Mouse (Mus musculus) brown adipose tissue, adult 24 weeks (tissue): ENCODE measurements around the gene Stk32c. TPM values are rescaled to one million over a fixed set of nuclear protein-coding genes. Genes with fewer than 3 reads are reported as not detected.

Experiments used
- H3K27ac ChIP-seq: fragments of 200-500 bp; replicated peaks from 2 replicates; pipeline ENCODE4 v1.5.1; 2012; ENCODE audit warnings: low read depth, mild to moderate bottlenecking, low read length
- H3K4me1 ChIP-seq: fragments of 200-500 bp; 2 replicates; pipeline ENCODE4 v1.6.1; 2012; ENCODE audit warnings: low read length, mixed read lengths; ENCODE audit not compliant: control insufficient read depth, insufficient read depth, insufficient read length
- H3K4me3 ChIP-seq: fragments of 200-500 bp; 2 replicates; pipeline ENCODE4 v1.5.1; 2012; ENCODE audit warnings: low read depth, mild to moderate bottlenecking, low read length, moderate library complexity; ENCODE audit not compliant: insufficient read depth
- polyA plus RNA-seq: library from polyadenylated mRNA; stranded (reverse); fragments of >200 nt; gene quantifications from 2 replicates; pipeline ENCODE4 v1.2.4, GENCODE M21; 2012; ENCODE audit not compliant: missing spikeins, insufficient read depth, insufficient read length

Gene Stk32c
- polyA plus RNA-seq, 1 experiment, result not detected

- H3K27ac ChIP-seq, result no peak overlapping the region
- no peak overlapping the region for H3K4me3 ChIP-seq
- peaks cover 4% of the 10 kb centered on the region; the same call in 1 of the 2 replicates for H3K4me1 ChIP-seq
These were observed 56.6 kb downstream of the Stk32c start for GRCm38 (mm10) chr7:139156341-139157058.

GRCm38 (mm10) chr7:139152927-139153326 is 60.2 kb downstream of the Stk32c start:
- Histone ChIP-seq H3K4me1 (peaks cover 4% of the 10 kb centered on the region; the same call in 1 of the 2 replicates), H3K4me3 (no peak overlapping the region), H3K27ac (no peak overlapping the region)

- Histone ChIP-seq H3K4me3 (no peak overlapping the region), H3K4me1 (peaks cover 20% of the 10 kb centered on the region), H3K27ac (no peak overlapping the region)
These were observed 62.0 kb downstream of the Stk32c start for GRCm38 (mm10) chr7:139151116-139151515.

DNA sequence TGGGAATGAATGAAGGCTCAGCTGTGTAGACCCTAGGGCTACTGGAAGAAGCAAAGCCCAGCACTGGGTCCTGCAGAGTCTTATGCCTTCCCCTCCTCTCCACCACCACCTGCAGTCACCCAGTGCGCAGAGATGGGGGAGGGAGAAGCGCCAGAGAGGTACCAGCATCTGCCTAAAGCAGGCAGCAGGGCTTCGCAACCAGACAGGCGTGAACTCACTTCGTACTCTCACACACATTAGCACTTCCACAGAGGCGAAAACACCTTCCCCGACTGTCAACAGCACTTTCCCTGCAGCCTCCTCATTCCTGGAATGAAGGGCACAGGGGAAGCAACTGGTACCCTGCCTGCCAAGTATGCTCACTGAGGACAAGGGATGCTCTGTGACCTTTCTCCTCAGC is 63.7 kb downstream of the Stk32c start:
- H3K27ac ChIP-seq, result no peak overlapping the region
- H3K4me1 ChIP-seq, result peaks cover 27% of the 10 kb centered on the region
- no peak overlapping the region for H3K4me3 ChIP-seq

- peaks cover 23% of the 10 kb centered on the region for H3K4me1 ChIP-seq
- H3K4me3 ChIP-seq, result no peak overlapping the region
- no peak overlapping the region for H3K27ac ChIP-seq
These were observed 65.7 kb downstream of the Stk32c start for GRCm38 (mm10) chr7:139147360-139147759.

DNA sequence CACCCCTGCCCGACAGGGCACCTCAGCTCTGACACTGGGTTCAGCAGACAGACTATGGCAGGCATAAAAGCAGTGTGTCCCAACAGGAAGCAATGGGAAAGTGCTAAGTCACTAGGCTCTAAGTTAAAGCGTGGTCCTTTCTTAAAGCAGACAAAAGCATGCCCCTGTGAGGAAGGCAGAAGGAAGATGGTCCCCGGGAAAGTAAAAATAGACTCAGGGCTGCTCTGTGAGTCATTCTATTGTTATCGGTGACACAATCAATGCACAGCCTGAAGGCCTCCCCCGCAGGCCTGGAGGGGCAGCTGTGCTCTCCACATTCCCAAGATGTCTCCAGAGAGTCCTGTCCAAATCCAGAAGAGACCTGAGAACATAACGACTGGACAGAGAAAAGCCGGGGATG is 67.2 kb downstream of the Stk32c start:
- peaks cover 23% of the 10 kb centered on the region for H3K4me1 ChIP-seq
- H3K27ac ChIP-seq, result no peak overlapping the region
- H3K4me3 ChIP-seq, result no peak overlapping the region

GRCm38 (mm10) chr7:139143785-139144184 is 69.3 kb downstream of the Stk32c start:
- H3K4me1 ChIP-seq, result peaks cover 23% of the 10 kb centered on the region
- H3K4me3 ChIP-seq, result no peak overlapping the region
- no peak overlapping the region for H3K27ac ChIP-seq

DNA sequence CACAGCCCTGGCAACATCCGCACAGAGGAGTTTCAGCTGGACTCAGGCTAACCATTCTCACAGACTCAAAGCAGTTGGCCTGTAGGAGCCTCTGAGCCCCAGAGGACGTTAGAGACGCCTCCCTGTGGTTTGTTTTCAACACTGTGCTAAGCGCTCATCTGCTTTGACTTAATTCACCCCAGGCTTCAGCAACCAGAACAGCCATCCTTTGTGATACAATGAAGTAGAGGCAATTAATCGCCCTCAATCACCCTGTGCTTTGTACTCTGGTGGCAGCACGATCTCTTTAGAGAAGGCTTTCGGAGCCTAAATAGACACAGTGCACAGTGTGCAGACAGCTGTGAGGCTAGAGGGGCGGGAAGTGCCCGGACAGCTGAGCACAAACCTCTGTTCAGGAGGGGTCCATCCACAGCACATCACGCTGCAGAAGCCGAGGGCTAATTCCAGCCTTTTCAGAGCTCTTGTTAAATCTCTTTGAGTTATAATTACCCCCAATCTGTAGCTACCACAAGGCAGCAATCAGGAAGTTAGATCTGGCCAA is 73.1 kb downstream of the Stk32c start:
- H3K4me1 ChIP-seq, result no peaks in the 10 kb centered on the region
- H3K27ac ChIP-seq, result no peak overlapping the region
- H3K4me3 ChIP-seq, result no peak overlapping the region

DNA sequence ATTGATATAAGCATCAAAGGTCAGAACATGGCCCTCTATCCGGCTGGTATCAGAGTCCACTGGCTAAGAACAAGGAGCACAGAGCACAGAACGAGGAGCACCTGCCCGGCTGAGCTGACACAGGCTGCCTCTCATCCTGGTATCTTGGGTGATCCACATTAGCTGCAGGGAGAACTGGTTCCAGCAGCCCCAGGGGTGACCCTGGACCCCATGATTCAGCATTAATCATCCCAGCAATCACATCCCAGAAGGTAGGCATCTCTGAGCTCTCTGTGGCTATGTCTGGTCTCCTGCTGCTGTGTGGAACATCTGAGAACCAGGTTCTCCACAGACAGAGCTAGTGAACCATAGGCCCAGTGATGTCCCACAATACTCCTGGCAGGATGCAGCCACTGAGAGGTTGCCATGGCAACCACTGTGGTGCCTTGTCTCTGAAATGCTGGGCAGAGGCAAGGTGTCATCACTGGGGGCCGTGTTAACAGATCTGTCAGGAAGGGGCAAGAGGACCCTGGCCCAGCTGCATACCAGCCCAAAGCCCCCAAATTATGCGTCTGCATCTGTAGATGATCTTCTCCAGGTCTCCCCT is 76.1 kb downstream of the Stk32c start:
- H3K4me3 ChIP-seq, result no peak overlapping the region
- no peak overlapping the region for H3K27ac ChIP-seq
- H3K4me1 ChIP-seq, result no peaks in the 10 kb centered on the region

GRCm38 (mm10) chr7:139135236-139135635 is 77.9 kb downstream of the Stk32c start:
- no peaks in the 10 kb centered on the region for H3K4me1 ChIP-seq
- H3K4me3 ChIP-seq, result no peak overlapping the region
- H3K27ac ChIP-seq, result no peak overlapping the region

DNA sequence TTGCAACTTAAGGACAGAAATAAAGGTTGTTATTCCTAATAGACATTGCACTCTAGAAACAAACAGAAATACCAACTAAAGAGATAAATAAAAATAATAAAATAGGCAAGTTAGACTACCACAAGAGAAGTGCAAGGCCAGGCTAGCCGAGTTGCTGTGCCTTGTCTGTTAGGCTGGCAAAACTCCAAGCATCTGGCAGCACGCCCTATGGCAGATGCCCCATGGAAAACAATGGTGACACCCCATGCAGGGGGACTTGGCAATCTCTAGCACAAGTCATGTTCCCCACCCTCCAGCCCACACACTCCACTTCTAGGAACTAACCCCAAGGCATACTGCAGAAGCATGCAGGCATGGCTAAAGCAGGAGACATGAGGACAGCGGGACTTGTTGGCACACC is 79.7 kb downstream of the Stk32c start:
- Histone ChIP-seq H3K27ac (no peak overlapping the region), H3K4me3 (no peak overlapping the region), H3K4me1 (no peaks in the 10 kb centered on the region)

GRCm38 (mm10) chr7:139131538-139131937 is 81.6 kb downstream of the Stk32c start:
- H3K27ac ChIP-seq, result no peak overlapping the region
- H3K4me1 ChIP-seq, result no peaks in the 10 kb centered on the region
- no peak overlapping the region for H3K4me3 ChIP-seq

GRCm38 (mm10) chr7:139130361-139130760 is 82.7 kb downstream of the Stk32c start:
- no peak overlapping the region for H3K27ac ChIP-seq
- H3K4me3 ChIP-seq, result no peak overlapping the region
- H3K4me1 ChIP-seq, result no peaks in the 10 kb centered on the region

DNA sequence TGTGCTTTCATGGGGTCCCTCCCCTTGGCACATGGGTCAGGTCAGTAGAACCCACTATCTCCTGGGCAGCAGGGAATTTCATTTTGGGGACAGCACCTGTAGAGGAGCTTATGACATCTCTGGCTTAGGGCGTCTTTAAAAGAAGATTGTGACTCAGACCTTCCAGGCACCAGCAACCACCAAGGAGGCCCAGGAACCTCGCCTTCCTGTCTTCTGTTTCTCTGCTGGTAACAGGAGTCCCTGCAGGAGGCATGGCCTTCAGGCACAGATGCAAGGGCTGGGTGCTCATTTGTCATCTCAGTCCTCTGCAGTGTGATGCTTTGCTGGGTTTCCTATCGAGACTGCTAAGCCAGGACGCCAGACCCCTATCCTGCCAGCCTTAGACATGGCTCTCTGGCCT is 84.1 kb downstream of the Stk32c start:
- no peaks in the 10 kb centered on the region for H3K4me1 ChIP-seq
- no peak overlapping the region for H3K27ac ChIP-seq
- no peak overlapping the region for H3K4me3 ChIP-seq

GRCm38 (mm10) chr7:139126549-139126948 is 86.6 kb downstream of the Stk32c start:
- no peak overlapping the region for H3K4me3 ChIP-seq
- H3K4me1 ChIP-seq, result no peaks in the 10 kb centered on the region
- H3K27ac ChIP-seq, result no peak overlapping the region

- H3K4me3 ChIP-seq, result no peak overlapping the region
These were observed 87.2 kb downstream of the Stk32c start for GRCm38 (mm10) chr7:139125881-139126280.

More at GRCm38 (mm10) chr7:139125881-139126280, 87.2 kb downstream of the Stk32c start:
- Histone ChIP-seq H3K27ac (no peak overlapping the region), H3K4me1 (no peaks in the 10 kb centered on the region)
